Mouse (Mus musculus) kidney, postnatal 10 days (tissue): ENCODE measurements at regions not wholly inside any gene's neighbourhood (a gene's known extent, or its start where the extent isn't known, plus 50 kb on each side); places are given as distances from the start of the nearest gene placed in this dataset.

Source experiments
- DNase-seq: peaks from one replicate; pipeline ENCODE4 v3.0.0; 2021; ENCODE audit warnings: mixed read lengths

DNA sequence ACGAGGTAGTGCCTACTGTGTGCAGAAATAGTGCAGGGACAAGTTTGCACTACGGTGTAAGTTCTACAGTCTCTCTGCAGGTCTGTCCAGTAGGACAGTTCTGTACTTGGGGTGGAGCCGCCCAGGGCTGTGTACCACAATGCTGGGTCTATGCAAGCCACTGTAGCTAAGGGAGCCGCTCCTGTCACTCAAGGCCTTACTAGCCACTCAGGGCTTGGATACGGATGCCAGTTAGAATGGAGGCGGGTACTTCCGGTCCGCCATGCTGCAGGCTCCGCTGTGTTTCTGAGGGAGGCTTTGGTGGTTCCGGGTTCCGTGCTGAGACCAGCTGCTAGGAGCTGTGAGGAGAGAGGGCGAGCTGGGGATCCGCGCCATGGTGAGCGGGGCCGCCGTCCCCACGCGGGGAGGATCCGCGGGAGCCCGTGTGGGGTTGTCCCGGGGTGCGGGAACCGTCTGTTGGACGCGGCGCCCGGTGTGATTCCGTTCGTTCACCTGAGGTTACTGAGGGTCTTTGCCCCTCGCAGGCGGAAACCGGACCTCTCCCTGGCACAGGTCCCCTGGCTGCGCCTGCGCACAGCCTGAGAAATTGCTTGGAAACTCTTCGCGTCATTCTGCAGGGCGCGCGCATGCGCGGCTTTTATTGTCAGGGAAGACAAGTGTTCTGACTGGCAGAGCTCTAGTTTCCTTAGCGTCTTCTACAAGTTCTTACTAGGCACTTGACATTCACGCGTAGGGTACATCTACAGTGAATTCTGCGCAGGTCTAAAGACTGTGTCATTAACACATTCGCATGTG is 51.0 kb upstream of the Zfp873 start:
- DNase-seq, result peak; percentile 77
